Mouse (Mus musculus) ES-Bruce4 (cell line): ENCODE data around the gene Gm16429. TPM values are rescaled to one million over a fixed set of nuclear protein-coding genes. Genes with fewer than 3 reads are reported as not detected.
"Not testable (repeated sequence)": the region's sequence is repeated elsewhere in the genome, so short reads cannot be mapped to it uniquely, and the experiment has no call there.

Experiments
- H3K27ac ChIP-seq: 2 replicates; pipeline ENCODE4 v1.5.1; 2012; ENCODE audit warnings: low read length, inconsistent platforms; ENCODE audit not compliant: insufficient read depth
- H3K27me3 ChIP-seq: 2 replicates; pipeline ENCODE4 v1.6.1; 2012; ENCODE audit warnings: mild to moderate bottlenecking, low read length, inconsistent platforms; ENCODE audit not compliant: control insufficient read depth, poor library complexity, insufficient read depth, severe bottlenecking
- H3K36me3 ChIP-seq: 2 replicates; pipeline ENCODE4 v1.6.1; 2012; ENCODE audit warnings: inconsistent platforms, mild to moderate bottlenecking, low read length, moderate library complexity; ENCODE audit not compliant: control insufficient read depth, poor library complexity, insufficient read depth, severe bottlenecking
- H3K4me1 ChIP-seq: one replicate; pipeline ENCODE4 v1.8.1; 2011; ENCODE audit warnings: low read length; ENCODE audit not compliant: control insufficient read depth, insufficient read depth
- H3K4me3 ChIP-seq: 2 replicates; pipeline ENCODE4 v1.5.1; 2011; ENCODE audit warnings: low read depth, mild to moderate bottlenecking, low read length
- H3K9ac ChIP-seq: 2 replicates; pipeline ENCODE4 v1.6.1; 2012; ENCODE audit warnings: low read depth, mild to moderate bottlenecking, inconsistent platforms; ENCODE audit not compliant: poor library complexity, severe bottlenecking
- H3K9me3 ChIP-seq: replicated peaks from 2 replicates; pipeline ENCODE4 v1.6.1; 2012; ENCODE audit warnings: mild to moderate bottlenecking, low read length, inconsistent platforms; ENCODE audit not compliant: control insufficient read depth, poor library complexity, insufficient read depth, severe bottlenecking
- polyA plus RNA-seq: library from polyadenylated mRNA; stranded (reverse); fragments of >200 nt; gene quantifications from 2 replicates; pipeline ENCODE4 v1.2.4, GENCODE M21; 2011; ENCODE audit warnings: low read depth; ENCODE audit not compliant: missing spikeins, insufficient read depth, insufficient read length

Gm16429 gene
- polyA plus RNA-seq: not detected in 2 replicates

- not testable (repeated sequence) for H3K4me1 ChIP-seq, H3K27me3 ChIP-seq, H3K9ac ChIP-seq, H3K4me3 ChIP-seq, H3K9me3 ChIP-seq, H3K27ac ChIP-seq, H3K36me3 ChIP-seq
Observed at GRCm38 (mm10) chr5:93928952-93929351, at the start of gene Gm16429. TSS of gene Gm16429 (minus strand) at chr5:93929052.

Other genes with a start within 250 kb of the Gm16429 start
- gene Gm7792, start 85.3 kb downstream of the Gm16429 start, polyA plus RNA-seq: not detected in 2 replicates
- gene BC061212, start 141.5 kb upstream of the Gm16429 start, polyA plus RNA-seq: not detected in 2 replicates
- gene Gm6351, start 147.3 kb upstream of the Gm16429 start, polyA plus RNA-seq: not detected in 2 replicates